Mouse (Mus musculus) kidney, adult 2 months (tissue): ENCODE results near the gene Dnajc25.

Experiments
- CTCF ChIP-seq: fragments of 200-500 bp; conservative IDR thresholded peaks from 2 replicates; pipeline ENCODE4 v1.5.1; 2011; ENCODE audit warnings: low read depth, mild to moderate bottlenecking, control low read depth, low read length, moderate library complexity, mixed read lengths; ENCODE audit not compliant: insufficient read depth, insufficient read length
- POLR2A ChIP-seq: fragments of 200-500 bp; IDR thresholded peaks from one replicate; pipeline ENCODE4 v1.6.1; 2011; ENCODE audit warnings: low read depth, low read length, control low read depth

DNA sequence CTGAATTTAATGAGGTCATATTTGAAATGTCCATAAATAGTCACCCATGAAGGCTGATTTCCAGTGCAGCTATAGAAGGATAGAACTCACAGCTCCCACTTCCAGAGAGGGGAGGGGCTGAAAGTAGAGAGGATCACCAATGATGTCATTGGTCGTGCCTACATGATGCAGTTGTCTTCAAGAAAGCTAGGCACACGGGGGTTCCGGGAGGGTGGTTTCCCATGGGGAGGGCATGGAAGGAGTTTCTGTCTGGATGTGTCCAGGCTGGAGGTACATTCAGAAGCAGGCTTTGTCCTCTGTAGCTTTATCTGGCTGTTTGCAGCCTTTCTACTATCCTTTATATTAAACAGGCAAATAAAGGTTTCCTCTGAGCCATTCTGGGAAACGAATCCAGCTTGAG lies 46.5 kb upstream of the Dnajc25 start:
- TF ChIP-seq POLR2A (no peak), CTCF (no peak)
